Mouse (Mus musculus): ENCODE data around the gene Tead1. TPM values are rescaled to one million over a fixed set of nuclear protein-coding genes. Genes with fewer than 3 reads are reported as not detected.

The Tead1 gene
- polyA plus RNA-seq, 1 experiment = 18.8 TPM

GRCm38 (mm10) chr7:112872435-112873196 is 193.5 kb downstream of the Tead1 start:
- no peak overlapping the region for H3K4me3 ChIP-seq
- H3K36me3 ChIP-seq (ENCODE audit: control insufficient read depth, insufficient read depth) = peaks cover 20% of the 10 kb centered on the region
- H3K4me2 ChIP-seq (ENCODE audit: low read depth) = no peak overlapping the region

GRCm38 (mm10) chr7:112876128-112876527 is 197.0 kb downstream of the Tead1 start:
- Histone ChIP-seq H3K27me3 (ENCODE audit: control insufficient read depth, insufficient read depth, insufficient read length) (no peaks in the 10 kb centered on the region), H3K4me3 (no peak overlapping the region), H3K4me2 (ENCODE audit: low read depth) (no peak overlapping the region), H3ac (ENCODE audit: control insufficient read depth, insufficient read length) (no peak overlapping the region), H3K36me3 (ENCODE audit: control insufficient read depth, insufficient read depth) (peaks cover 33% of the 10 kb centered on the region), H3K79me2 (ENCODE audit: control insufficient read depth, insufficient read depth) (no peaks in the 10 kb centered on the region)
- no peak for TF ChIP-seq SRF (IDR thresholded peaks at IDR 0.05; ENCODE audit: control insufficient read depth, insufficient read length, low read depth)
- no peak for TF ChIP-seq CEBPB (IDR thresholded peaks at IDR 0.05; ENCODE audit: insufficient read depth, poor library complexity, severe bottlenecking)
- no peak for TF ChIP-seq REST (IDR thresholded peaks at IDR 0.05; ENCODE audit: insufficient read depth, insufficient read length)
- TF ChIP-seq TCF12 (IDR thresholded peaks at IDR 0.05; ENCODE audit: insufficient read depth, poor library complexity, severe bottlenecking) = no peak

More at GRCm38 (mm10) chr7:112872435-112873196, 193.5 kb downstream of the Tead1 start:
- Histone ChIP-seq H3ac (ENCODE audit: control insufficient read depth, insufficient read length) (no peak overlapping the region), H3K79me2 (ENCODE audit: control insufficient read depth, insufficient read depth) (no peaks in the 10 kb centered on the region), H3K27me3 (ENCODE audit: control insufficient read depth, insufficient read depth, insufficient read length) (no peaks in the 10 kb centered on the region)
- TF ChIP-seq CEBPB (IDR thresholded peaks at IDR 0.05; ENCODE audit: insufficient read depth, poor library complexity, severe bottlenecking) (no peak), SRF (IDR thresholded peaks at IDR 0.05; ENCODE audit: control insufficient read depth, insufficient read length, low read depth) (no peak), MYOD1 (IDR thresholded peaks at IDR 0.05; ENCODE audit: control insufficient read depth in 1 of 3, insufficient read length in 2 of 3, low read depth in 2 of 3) (no peak), MAX (IDR thresholded peaks at IDR 0.05; ENCODE audit: low read depth) (no peak), E2F4 (IDR thresholded peaks at IDR 0.05; ENCODE audit: insufficient read depth) (no peak), REST (IDR thresholded peaks at IDR 0.05; ENCODE audit: insufficient read depth, insufficient read length) (no peak), TCF3 (IDR thresholded peaks at IDR 0.05; ENCODE audit: insufficient read length, low read depth) (no peak), MYOG (IDR thresholded peaks at IDR 0.05; ENCODE audit: control insufficient read depth in 1 of 3, insufficient read depth in 1 of 3, insufficient read length in 2 of 3, low read depth in 2 of 3) (no peak), POLR2AphosphoS2 (IDR thresholded peaks at IDR 0.05; ENCODE audit: insufficient read length, low read depth) (no peak), TCF12 (IDR thresholded peaks at IDR 0.05; ENCODE audit: insufficient read depth, poor library complexity, severe bottlenecking) (no peak), POLR2A (IDR thresholded peaks at IDR 0.05; ENCODE audit: insufficient read length, low read depth) (no peak), USF1 (IDR thresholded peaks at IDR 0.05; ENCODE audit: low read depth) (no peak)

- Histone ChIP-seq H3K27me3 (ENCODE audit: control insufficient read depth, insufficient read depth, insufficient read length) (no peaks in the 10 kb centered on the region), H3K79me2 (ENCODE audit: control insufficient read depth, insufficient read depth) (no peaks in the 10 kb centered on the region), H3K4me2 (ENCODE audit: low read depth) (peak overlapping the region; percentile 45)
Measured at GRCm38 (mm10) chr7:112883791-112884274, 204.7 kb downstream of the Tead1 start.

GRCm38 (mm10) chr7:112885546-112885945 is 206.4 kb downstream of the Tead1 start:
- no peak for TF ChIP-seq CEBPB (IDR thresholded peaks at IDR 0.05; ENCODE audit: insufficient read depth, poor library complexity, severe bottlenecking)
- TF ChIP-seq MAX (IDR thresholded peaks at IDR 0.05; ENCODE audit: low read depth) = no peak
- no peak for TF ChIP-seq REST (IDR thresholded peaks at IDR 0.05; ENCODE audit: insufficient read depth, insufficient read length)
- peak; percentile 98 for TF ChIP-seq TCF12 (IDR thresholded peaks at IDR 0.05; ENCODE audit: insufficient read depth, poor library complexity, severe bottlenecking)
- TF ChIP-seq POLR2A (IDR thresholded peaks at IDR 0.05; ENCODE audit: insufficient read length, low read depth) = no peak
- peak; percentile 89 for TF ChIP-seq TCF3 (IDR thresholded peaks at IDR 0.05; ENCODE audit: insufficient read length, low read depth)
- TF ChIP-seq MYOD1 (IDR thresholded peaks at IDR 0.05; ENCODE audit: control insufficient read depth in 1 of 3, insufficient read length in 2 of 3, low read depth in 2 of 3) = peak; percentile 100
- TF ChIP-seq MYOG (IDR thresholded peaks at IDR 0.05; ENCODE audit: control insufficient read depth in 1 of 3, insufficient read depth in 1 of 3, insufficient read length in 2 of 3, low read depth in 2 of 3) = peak; percentile 76 to 97 (median 91)
- TF ChIP-seq E2F4 (IDR thresholded peaks at IDR 0.05; ENCODE audit: insufficient read depth) = no peak
- peak overlapping the region; percentile 69 for H3K4me2 ChIP-seq (ENCODE audit: low read depth)
- no peaks in the 10 kb centered on the region for H3K27me3 ChIP-seq (ENCODE audit: control insufficient read depth, insufficient read depth, insufficient read length)
- H3K36me3 ChIP-seq (ENCODE audit: control insufficient read depth, insufficient read depth) = no peaks in the 10 kb centered on the region
- no peak overlapping the region for H3K4me3 ChIP-seq
- H3K79me2 ChIP-seq (ENCODE audit: control insufficient read depth, insufficient read depth) = no peaks in the 10 kb centered on the region
- H3ac ChIP-seq (ENCODE audit: control insufficient read depth, insufficient read length) = no peak overlapping the region

More at GRCm38 (mm10) chr7:112883791-112884274, 204.7 kb downstream of the Tead1 start:
- Histone ChIP-seq H3K4me3 (no peak overlapping the region), H3K36me3 (ENCODE audit: control insufficient read depth, insufficient read depth) (peaks cover 8% of the 10 kb centered on the region), H3ac (ENCODE audit: control insufficient read depth, insufficient read length) (no peak overlapping the region)
- TF ChIP-seq CEBPB (IDR thresholded peaks at IDR 0.05; ENCODE audit: insufficient read depth, poor library complexity, severe bottlenecking) (peak; percentile 73), TCF3 (IDR thresholded peaks at IDR 0.05; ENCODE audit: insufficient read length, low read depth) (peak; percentile 91), POLR2AphosphoS2 (IDR thresholded peaks at IDR 0.05; ENCODE audit: insufficient read length, low read depth) (peak; percentile 14), SRF (IDR thresholded peaks at IDR 0.05; ENCODE audit: control insufficient read depth, insufficient read length, low read depth) (no peak), MYOG (IDR thresholded peaks at IDR 0.05; ENCODE audit: control insufficient read depth in 1 of 3, insufficient read depth in 1 of 3, insufficient read length in 2 of 3, low read depth in 2 of 3) (peak; percentile 88 to 100 (median 99)), POLR2A (IDR thresholded peaks at IDR 0.05; ENCODE audit: insufficient read length, low read depth) (peak; percentile 34), TCF12 (IDR thresholded peaks at IDR 0.05; ENCODE audit: insufficient read depth, poor library complexity, severe bottlenecking) (peak; percentile 92), E2F4 (IDR thresholded peaks at IDR 0.05; ENCODE audit: insufficient read depth) (no peak), REST (IDR thresholded peaks at IDR 0.05; ENCODE audit: insufficient read depth, insufficient read length) (no peak), MAX (IDR thresholded peaks at IDR 0.05; ENCODE audit: low read depth) (peak; percentile 10), MYOD1 (IDR thresholded peaks at IDR 0.05; ENCODE audit: control insufficient read depth in 1 of 3, insufficient read length in 2 of 3, low read depth in 2 of 3) (peak in 2 of 3 experiments; percentile 96 to 99)

Measured in myocyte (in vitro differentiated cells).